Mouse (Mus musculus) intestine, embryonic 16.5 days (tissue): Measurements from ENCODE around the gene Wdfy3. TPM values are rescaled to one million over a fixed set of nuclear protein-coding genes. Genes with fewer than 3 reads are reported as not detected.

ENCODE experiments used
- ATAC-seq: fragments of 200-750 bp; cut with Nextera tagmentation; 2 replicates; pipeline ENCODE4 v1.8.0; 2017; ENCODE audit warnings: moderate TSS enrichment, moderate library complexity
- H3K27ac ChIP-seq: fragments of 300-500 bp; sonication (generic); 2 replicates; pipeline ENCODE4 v1.5.1; 2014; ENCODE audit warnings: mild to moderate bottlenecking, low read length
- H3K27me3 ChIP-seq: fragments of 300-500 bp; sonication (generic); replicated peaks from 2 replicates; pipeline ENCODE4 v1.6.1; 2014; ENCODE audit warnings: low read length, control low read depth, mixed read lengths; ENCODE audit not compliant: control insufficient read depth, insufficient read depth
- H3K36me3 ChIP-seq: fragments of 300-500 bp; sonication (generic); 2 replicates; pipeline ENCODE4 v1.6.1; 2014; ENCODE audit warnings: low read length, control low read depth; ENCODE audit not compliant: control insufficient read depth, insufficient read depth
- H3K4me1 ChIP-seq: fragments of 300-500 bp; sonication (generic); 2 replicates; pipeline ENCODE4 v1.6.1; 2014; ENCODE audit warnings: low read length, control low read depth, mixed read lengths; ENCODE audit not compliant: control insufficient read depth, insufficient read depth
- H3K4me2 ChIP-seq: fragments of 300-500 bp; sonication (generic); 2 replicates; pipeline ENCODE4 v1.6.1; 2014; ENCODE audit warnings: low read depth, low read length, control low read depth
- H3K4me3 ChIP-seq: fragments of 300-500 bp; sonication (generic); 2 replicates; pipeline ENCODE4 v1.5.1; 2014; ENCODE audit warnings: mild to moderate bottlenecking, low read length
- H3K9ac ChIP-seq: fragments of 300-500 bp; sonication (generic); 2 replicates; pipeline ENCODE4 v1.6.1; 2014; ENCODE audit warnings: low read depth, low read length
- H3K9me3 ChIP-seq: fragments of 300-500 bp; sonication (generic); 2 replicates; pipeline ENCODE4 v1.6.1; 2016; ENCODE audit warnings: low read length, control low read depth; ENCODE audit not compliant: control insufficient read depth
- WGBS: fragments of 180-500 bp; shearing (Covaris S2); extraction: QIAGEN DNeasy Blood & Tissue Kit; methylation state at CpG from one replicate; pipeline ENCODE4 v1.1.7; 2014; 5-methylcytosine and 5-hydroxymethylcytosine counted together
- polyA plus RNA-seq: library from polyadenylated mRNA; unstranded; fragments of >200 nt; fragmentation: Nextera tagmentation; extraction: Ambion mirVana; gene quantifications from 2 replicates; pipeline ENCODE4 v1.2.1, GENCODE M21; 2015

Gene Wdfy3
- polyA plus RNA-seq, 1 experiment from 2014 or later = 7.5 TPM

DNA sequence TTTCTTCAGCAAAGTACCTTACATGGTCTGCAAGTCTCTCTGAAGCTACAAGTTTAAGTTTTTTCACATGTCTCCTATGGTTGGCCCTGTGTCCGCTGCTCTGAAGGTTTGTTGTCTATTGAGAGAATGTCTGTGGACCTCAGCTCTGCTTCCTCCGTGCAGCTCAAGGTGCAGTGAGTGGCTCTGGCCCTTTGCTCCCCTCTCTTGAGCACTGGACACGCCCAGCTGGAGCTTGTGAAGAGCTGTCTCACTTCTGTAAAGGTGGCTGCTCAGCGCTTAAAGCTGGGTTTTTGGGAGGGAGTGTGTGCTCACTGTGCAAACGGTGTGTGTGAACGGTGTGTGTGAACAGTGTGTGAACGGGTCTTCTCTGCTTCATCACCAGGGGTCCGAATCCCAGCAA, 248.7 kb downstream of the Wdfy3 start:
- Histone ChIP-seq H3K9ac (0 out of 2 replicates have a peak overlapping the region, but pooled peaks have one; percentile 7), H3K36me3 (no peaks in the 10 kb centered on the region), H3K4me1 (peaks cover 15% of the 10 kb centered on the region; the same call in 1 of the 2 replicates), H3K9me3 (no peaks in the 10 kb centered on the region), H3K4me3 (no peak overlapping the region), H3K4me2 (no peak overlapping the region), H3K27ac (peak overlapping the region; percentile 75), H3K27me3 (no peaks in the 10 kb centered on the region)
- WGBS = 61% methylated on average over 8 of the region's 8 CpGs
- ATAC-seq = peak; percentile 78

DNA sequence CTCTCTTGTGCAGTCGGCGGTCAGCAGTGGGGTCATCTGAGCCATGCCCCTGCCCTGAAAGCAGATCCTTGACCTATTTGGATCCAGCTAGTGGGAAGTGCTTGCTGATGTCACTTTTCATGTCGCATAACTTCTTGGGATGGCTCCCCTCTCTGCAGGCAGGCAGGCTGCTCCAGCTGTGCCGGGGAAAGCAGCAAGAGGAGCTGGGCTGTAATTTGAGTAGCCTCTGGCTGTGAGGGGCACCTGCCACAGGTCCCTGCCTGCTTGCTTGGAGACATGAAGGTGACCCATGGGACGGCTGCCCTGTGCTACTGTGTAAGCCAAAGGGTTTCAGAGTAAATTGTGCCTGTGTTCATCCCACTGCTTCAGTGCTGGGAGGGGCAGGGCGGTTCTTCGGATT, 249.9 kb downstream of the Wdfy3 start:
- no peaks in the 10 kb centered on the region for H3K27me3 ChIP-seq
- no peak overlapping the region for H3K9ac ChIP-seq
- no peak overlapping the region for H3K27ac ChIP-seq
- ATAC-seq = no peak
- WGBS = 28% methylated on average over 7 of the region's 7 CpGs
- no peak overlapping the region for H3K4me2 ChIP-seq
- no peaks in the 10 kb centered on the region for H3K36me3 ChIP-seq
- H3K4me1 ChIP-seq = peaks cover 7% of the 10 kb centered on the region; the same call in 1 of the 2 replicates
- no peak overlapping the region for H3K4me3 ChIP-seq
- H3K9me3 ChIP-seq = no peaks in the 10 kb centered on the region

DNA sequence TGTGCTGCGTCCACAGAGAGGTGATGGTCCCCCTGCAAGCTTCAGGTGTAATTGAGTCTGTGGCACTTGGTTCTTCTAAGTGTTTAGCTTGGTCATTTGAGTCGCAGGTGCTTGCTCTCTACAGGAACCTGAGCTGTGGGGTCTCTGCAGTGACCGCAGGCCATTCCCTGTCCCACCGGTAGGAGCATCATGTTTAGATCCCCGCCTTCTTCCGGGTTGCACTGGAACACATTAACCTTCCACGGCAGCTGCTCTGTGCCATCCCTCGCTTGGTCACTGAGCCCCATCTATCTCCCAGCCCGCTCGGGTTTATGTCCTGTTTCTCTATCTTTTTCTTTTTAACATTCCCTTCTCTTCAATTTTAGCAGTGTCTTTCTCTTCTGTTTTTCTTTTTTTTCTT, 250.5 kb downstream of the Wdfy3 start:
- H3K4me2 ChIP-seq = no peak overlapping the region
- H3K27ac ChIP-seq = no peak overlapping the region
- no peak overlapping the region for H3K4me3 ChIP-seq
- H3K4me1 ChIP-seq = peaks cover 6% of the 10 kb centered on the region; the same call in 1 of the 2 replicates
- H3K27me3 ChIP-seq = no peaks in the 10 kb centered on the region
- no peak overlapping the region for H3K9ac ChIP-seq
- ATAC-seq = no peak
- no peaks in the 10 kb centered on the region for H3K9me3 ChIP-seq
- 64% methylated on average over 10 of the region's 10 CpGs for WGBS
- H3K36me3 ChIP-seq = no peaks in the 10 kb centered on the region

DNA sequence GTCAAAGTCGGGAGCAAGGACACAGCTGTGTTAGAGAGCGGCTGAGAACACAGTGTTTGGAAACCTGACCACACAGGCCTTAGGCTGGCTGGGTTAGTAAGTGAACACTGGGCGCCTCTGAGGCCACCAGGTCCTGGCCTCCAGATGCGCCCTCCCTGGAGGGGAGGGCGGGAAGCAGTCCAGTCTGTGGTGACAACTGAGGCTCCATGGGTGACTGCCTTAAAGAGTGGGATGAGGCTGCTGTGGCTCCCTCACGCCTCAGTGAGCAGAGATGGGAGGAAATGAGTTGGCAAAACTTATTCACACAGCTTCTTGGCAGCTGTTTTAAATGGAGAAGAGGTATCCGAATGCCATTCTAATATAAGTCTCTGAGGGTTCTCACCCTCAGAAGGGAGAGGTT, 252.9 kb downstream of the Wdfy3 start:
- ATAC-seq = no peak
- WGBS = 74% methylated on average over 7 of the region's 7 CpGs
- no peak overlapping the region for H3K27ac ChIP-seq
- no peak overlapping the region for H3K4me3 ChIP-seq
- H3K27me3 ChIP-seq = no peaks in the 10 kb centered on the region
- no peak overlapping the region for H3K9ac ChIP-seq
- H3K4me2 ChIP-seq = no peak overlapping the region
- H3K4me1 ChIP-seq = peaks cover 3% of the 10 kb centered on the region; the same call in 1 of the 2 replicates
- no peaks in the 10 kb centered on the region for H3K36me3 ChIP-seq
- no peaks in the 10 kb centered on the region for H3K9me3 ChIP-seq

DNA sequence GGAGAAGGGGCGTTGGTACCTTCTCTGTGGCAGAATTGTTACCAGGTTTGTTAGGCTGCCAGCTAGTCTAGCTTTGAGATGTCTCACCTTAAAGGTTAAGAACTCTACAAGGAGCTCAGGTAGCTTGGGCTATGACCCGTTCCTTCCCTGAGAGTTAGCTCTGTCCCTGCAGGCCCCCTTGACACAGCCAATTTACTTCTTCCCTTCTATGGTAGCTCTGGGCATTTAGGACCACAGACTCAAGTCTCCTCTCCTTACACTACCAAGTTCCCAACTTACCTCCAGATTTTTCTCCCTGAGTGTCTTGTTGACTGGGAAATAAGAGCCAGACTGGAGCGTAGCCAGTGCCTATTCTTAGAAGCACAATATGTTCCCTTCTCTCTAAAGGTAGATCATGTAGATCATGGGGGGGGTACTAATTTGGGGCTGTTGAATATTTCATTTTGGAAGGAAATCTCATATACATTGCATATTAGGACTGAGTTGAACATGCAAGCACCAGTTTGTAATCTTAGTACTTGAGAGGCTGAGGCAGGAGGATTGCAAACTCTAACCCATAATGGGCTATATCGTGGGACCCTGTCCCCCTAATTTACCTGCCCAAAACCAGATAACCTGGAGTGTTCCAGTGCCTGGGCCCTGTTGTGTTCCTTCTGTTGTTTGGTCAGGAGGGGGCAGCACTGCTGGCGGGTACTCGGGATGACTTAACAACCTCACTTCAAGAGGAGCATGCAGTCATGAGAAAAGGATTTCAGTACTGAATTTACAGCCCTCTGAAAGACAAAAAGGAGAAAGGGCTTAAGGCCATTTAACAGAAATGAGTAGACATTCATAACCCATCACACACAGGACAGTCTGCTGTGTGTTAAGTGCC, 258.2 kb downstream of the Wdfy3 start:
- H3K4me3 ChIP-seq = no peak overlapping the region
- H3K36me3 ChIP-seq = no peaks in the 10 kb centered on the region
- H3K27me3 ChIP-seq = no peaks in the 10 kb centered on the region
- H3K4me1 ChIP-seq = no peaks in the 10 kb centered on the region; the same call in 1 of the 2 replicates
- H3K9me3 ChIP-seq = no peaks in the 10 kb centered on the region
- no peak overlapping the region for H3K9ac ChIP-seq
- no peak overlapping the region for H3K27ac ChIP-seq
- H3K4me2 ChIP-seq = no peak overlapping the region
- ATAC-seq = no peak
- WGBS = 91% methylated on average over 6 of the region's 6 CpGs

DNA sequence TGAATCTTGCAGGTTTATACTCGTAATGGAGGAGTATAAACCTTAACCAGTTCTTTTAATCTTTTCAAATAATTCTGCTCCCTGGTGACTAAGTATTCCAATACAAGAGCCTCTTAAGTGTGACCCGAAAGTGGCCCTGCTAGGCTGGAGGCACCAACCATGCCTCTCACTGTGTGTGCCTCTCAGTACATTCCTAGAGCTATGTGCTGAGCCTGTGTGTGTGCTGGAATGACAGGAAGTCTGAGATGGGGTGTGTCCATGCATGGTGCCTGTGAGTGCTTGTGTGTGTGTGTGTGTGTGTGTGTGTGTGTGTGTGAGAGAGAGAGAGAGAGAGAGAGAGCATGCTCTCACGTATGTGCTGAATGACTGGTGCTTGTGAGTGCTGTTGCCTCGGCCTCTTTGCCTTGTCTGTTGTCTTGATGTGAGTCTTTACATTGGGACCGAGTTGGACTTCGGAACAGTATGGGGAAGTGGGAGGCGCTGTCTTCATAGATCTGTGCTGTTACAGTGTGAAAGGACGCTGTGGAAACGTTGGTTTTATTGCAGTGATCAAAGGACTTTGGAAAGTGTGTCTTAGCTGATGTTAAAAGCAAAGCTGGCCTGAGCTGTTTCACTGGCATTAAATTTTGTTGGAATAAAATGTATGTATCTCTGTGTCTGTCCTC, 267.2 kb downstream of the Wdfy3 start:
- H3K9ac ChIP-seq = no peak overlapping the region
- peaks cover 18% of the 10 kb centered on the region for H3K4me1 ChIP-seq
- peak; percentile 96 for ATAC-seq
- no peak overlapping the region for H3K4me3 ChIP-seq
- H3K27me3 ChIP-seq = no peaks in the 10 kb centered on the region
- no peaks in the 10 kb centered on the region for H3K9me3 ChIP-seq
- no peaks in the 10 kb centered on the region for H3K36me3 ChIP-seq
- 0 out of 2 replicates have a peak overlapping the region, but pooled peaks have one; percentile 20 for H3K4me2 ChIP-seq
- H3K27ac ChIP-seq = peak overlapping the region; percentile 82
- 55% methylated on average over 9 of the region's 9 CpGs for WGBS

DNA sequence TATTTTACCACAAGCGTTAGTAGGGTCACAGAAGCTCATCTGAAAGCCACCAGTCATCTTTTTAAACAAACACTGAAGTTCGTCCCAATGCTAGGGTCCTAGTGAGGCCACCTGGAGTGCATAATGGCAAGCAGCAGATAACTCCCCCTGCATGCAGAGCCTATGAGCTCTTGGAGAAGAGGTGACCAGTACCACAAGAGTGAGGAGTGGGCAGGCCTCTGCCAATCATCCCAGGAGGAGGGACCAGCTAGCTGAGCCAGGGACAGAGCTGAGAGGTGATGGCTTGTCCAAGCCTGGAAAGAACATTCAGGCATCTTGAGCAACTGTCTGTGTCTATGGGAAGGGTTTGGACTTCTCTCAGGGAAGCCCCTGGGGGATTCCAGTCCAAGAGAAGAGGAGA, 267.8 kb downstream of the Wdfy3 start:
- peaks cover 18% of the 10 kb centered on the region for H3K4me1 ChIP-seq
- no peaks in the 10 kb centered on the region for H3K27me3 ChIP-seq
- no peak overlapping the region for H3K4me3 ChIP-seq
- H3K9me3 ChIP-seq = no peaks in the 10 kb centered on the region
- no peaks in the 10 kb centered on the region for H3K36me3 ChIP-seq
- H3K27ac ChIP-seq = peak overlapping the region; percentile 82
- H3K9ac ChIP-seq = no peak overlapping the region
- ATAC-seq = no peak
- WGBS = 68% methylated on average over 2 of the region's 2 CpGs
- 0 out of 2 replicates have a peak overlapping the region, but pooled peaks have one; percentile 8 for H3K4me2 ChIP-seq

DNA sequence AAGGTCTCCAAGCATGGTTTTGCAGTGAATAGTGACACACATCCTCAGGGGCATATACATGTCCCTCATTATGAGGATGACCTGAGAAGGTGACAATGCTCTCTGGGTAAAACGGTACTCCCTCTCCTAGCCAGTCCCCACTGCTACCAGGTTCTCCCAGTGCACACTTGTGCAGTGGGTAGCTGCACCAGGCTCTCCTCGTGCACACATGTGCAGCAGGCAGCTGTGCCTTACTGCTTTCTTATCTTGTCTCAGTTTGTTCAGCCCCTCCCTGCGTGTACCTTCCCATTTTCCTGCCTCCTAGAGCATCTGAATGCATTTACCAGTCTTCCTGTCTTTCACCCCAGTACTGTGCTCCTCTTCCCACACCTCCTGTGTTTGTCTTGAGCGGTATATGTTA, 277.1 kb downstream of the Wdfy3 start:
- Histone ChIP-seq H3K9ac (no peak overlapping the region), H3K9me3 (no peaks in the 10 kb centered on the region), H3K4me3 (no peak overlapping the region), H3K4me1 (peaks cover 10% of the 10 kb centered on the region), H3K4me2 (no peak overlapping the region), H3K27me3 (no peaks in the 10 kb centered on the region), H3K36me3 (no peaks in the 10 kb centered on the region), H3K27ac (0 out of 2 replicates have a peak overlapping the region, but pooled peaks have one; percentile 12)
- 59% methylated on average over 4 of the region's 4 CpGs for WGBS
- ATAC-seq = peak; percentile 73

DNA sequence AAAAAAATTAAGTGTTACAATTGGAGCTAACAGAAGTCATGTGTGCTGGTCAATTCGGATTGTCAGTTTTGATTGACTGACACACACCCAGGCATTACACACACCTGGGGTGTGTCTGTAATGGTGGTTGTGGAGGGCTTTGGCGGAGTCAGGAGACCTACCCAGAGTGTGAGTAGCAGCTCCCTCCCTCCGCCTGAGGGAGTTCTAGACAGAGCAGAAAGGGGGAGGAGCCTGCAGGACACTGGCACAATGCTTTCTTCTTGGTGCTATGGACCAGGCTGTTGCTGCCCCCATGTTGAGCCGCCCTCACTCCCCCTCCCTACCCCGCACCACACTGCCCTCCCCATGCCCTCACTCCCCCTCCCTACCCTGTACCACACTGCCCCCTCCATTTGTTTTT, 279.2 kb downstream of the Wdfy3 start:
- 64% methylated on average over 5 of the region's 5 CpGs for WGBS
- no peak overlapping the region for H3K27ac ChIP-seq
- no peak overlapping the region for H3K4me3 ChIP-seq
- H3K4me1 ChIP-seq = peaks cover 10% of the 10 kb centered on the region
- no peak for ATAC-seq
- H3K9ac ChIP-seq = no peak overlapping the region
- no peaks in the 10 kb centered on the region for H3K9me3 ChIP-seq
- H3K36me3 ChIP-seq = no peaks in the 10 kb centered on the region
- H3K27me3 ChIP-seq = no peaks in the 10 kb centered on the region
- H3K4me2 ChIP-seq = no peak overlapping the region
